Mouse (Mus musculus): Measurements from ENCODE around the gene Btg1.

DNA sequence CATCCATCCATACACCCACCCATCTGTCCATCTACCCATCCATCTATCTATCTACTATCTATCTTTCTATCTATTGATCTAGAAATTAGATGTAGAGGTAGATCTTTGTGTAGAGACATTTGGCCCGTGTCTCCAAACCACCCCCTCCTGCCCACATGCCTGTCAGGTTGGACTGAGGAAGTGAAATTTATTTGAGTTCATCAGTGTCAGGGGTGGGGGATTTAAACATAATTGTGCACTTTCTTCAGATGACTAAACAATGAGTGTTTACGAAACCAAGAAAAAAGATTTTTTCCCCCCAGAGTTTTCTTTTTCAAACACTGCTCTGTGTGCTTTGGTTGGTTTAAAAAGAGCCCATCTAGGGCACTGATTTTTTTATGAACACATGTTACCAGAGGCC lies 10.9 kb upstream of the Btg1 start:
- no peak for TF ChIP-seq EP300 (IDR thresholded peaks at IDR 0.05; ENCODE audit: low read depth)
- TF ChIP-seq CTCF (IDR thresholded peaks at IDR 0.05; ENCODE audit: low read depth), result no peak
